Mouse (Mus musculus) neural tube, embryonic 15.5 days (tissue): ENCODE data around the gene Polrmt. TPM values are rescaled to one million over a fixed set of nuclear protein-coding genes. Genes with fewer than 3 reads are reported as not detected.

Experiments
- ATAC-seq: fragments of 200-750 bp; cut with Nextera tagmentation; 2 replicates; pipeline ENCODE4 v1.8.0; 2017; ENCODE audit warnings: mild to moderate bottlenecking, moderate TSS enrichment, moderate library complexity; ENCODE audit not compliant: low FRiP score
- H3K27ac ChIP-seq: fragments of 300-500 bp; sonication (generic); replicated peaks from 2 replicates; pipeline ENCODE4 v1.5.1; 2015; ENCODE audit warnings: mild to moderate bottlenecking, inconsistent platforms
- H3K27me3 ChIP-seq: fragments of 300-500 bp; sonication (generic); replicated peaks from 2 replicates; pipeline ENCODE4 v1.6.1; 2015; ENCODE audit warnings: inconsistent platforms
- H3K36me3 ChIP-seq: fragments of 300-500 bp; sonication (generic); 2 replicates; pipeline ENCODE4 v1.6.1; 2015; ENCODE audit warnings: inconsistent platforms
- H3K4me1 ChIP-seq: fragments of 300-500 bp; sonication (generic); 2 replicates; pipeline ENCODE4 v1.6.1; 2015; ENCODE audit warnings: inconsistent platforms
- H3K4me2 ChIP-seq: fragments of 300-500 bp; sonication (generic); 2 replicates; pipeline ENCODE4 v1.6.1; 2015; ENCODE audit warnings: inconsistent platforms, mild to moderate bottlenecking, moderate library complexity
- H3K4me3 ChIP-seq: fragments of 300-500 bp; sonication (generic); replicated peaks from 2 replicates; pipeline ENCODE4 v1.5.1; 2015; ENCODE audit warnings: mild to moderate bottlenecking, inconsistent platforms
- H3K9ac ChIP-seq: fragments of 300-500 bp; sonication (generic); replicated peaks from 2 replicates; pipeline ENCODE4 v1.6.1; 2015; ENCODE audit warnings: mild to moderate bottlenecking, inconsistent platforms
- H3K9me3 ChIP-seq: fragments of 300-500 bp; sonication (generic); replicated peaks from 2 replicates; pipeline ENCODE4 v1.6.1; 2016; ENCODE audit warnings: inconsistent platforms
- WGBS: fragments of 180-500 bp; shearing (Covaris S2); methylation state at CpG from one replicate; pipeline ENCODE4 v1.1.7; 2015; ENCODE audit warnings: mixed read lengths; 5-methylcytosine and 5-hydroxymethylcytosine counted together
- polyA plus RNA-seq: library from polyadenylated mRNA; unstranded; fragments of >200 nt; fragmentation: Nextera tagmentation; extraction: Ambion mirVana; gene quantifications from 2 replicates; pipeline ENCODE4 v1.2.1, GENCODE M21; 2015

Gene Polrmt
- polyA plus RNA-seq, 1 experiment from 2014 or later, result 43.4 TPM

- 33% methylated on average over 42 of the region's 52 CpGs for WGBS
- peaks cover 7% of the 10 kb centered on the region; the same call in 1 of the 2 replicates for H3K27me3 ChIP-seq
- H3K27ac ChIP-seq, result no peak overlapping the region
- peaks cover 25% of the 10 kb centered on the region for H3K9me3 ChIP-seq
- 0 out of 2 replicates have a peak overlapping the region, but pooled peaks have one; percentile 0 for H3K4me2 ChIP-seq
- peaks cover 96% of the 10 kb centered on the region for H3K36me3 ChIP-seq
- no peak overlapping the region for H3K9ac ChIP-seq
- H3K4me3 ChIP-seq, result no peak overlapping the region
- no peak for ATAC-seq
- H3K4me1 ChIP-seq, result peaks cover 9% of the 10 kb centered on the region; the same call in 1 of the 2 replicates
These were observed 11.0 kb downstream of the Polrmt start for GRCm38 (mm10) chr10:79735361-79735760.

- 95% methylated on average over 15 of the region's 15 CpGs for WGBS
These were observed 12.5 kb downstream of the Polrmt start for GRCm38 (mm10) chr10:79733847-79734246.

DNA sequence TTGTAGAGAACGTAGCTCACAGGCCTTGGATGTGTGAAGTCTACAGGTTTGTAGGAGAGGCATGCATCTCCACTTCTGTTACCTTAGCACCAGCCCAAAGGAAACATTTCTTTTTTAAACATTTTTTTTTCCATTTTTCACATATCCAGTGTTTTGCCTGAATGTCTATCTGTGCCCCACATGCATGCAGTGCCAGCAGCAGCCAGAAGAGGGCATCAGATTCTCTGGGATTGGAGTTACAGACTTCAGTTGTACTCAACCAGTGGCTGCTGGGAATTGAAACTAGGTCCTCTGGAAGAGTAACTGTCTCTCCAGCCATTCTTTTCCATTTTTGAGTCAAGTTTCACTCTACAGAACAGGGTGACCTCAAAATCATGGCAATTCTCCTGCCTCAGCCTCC is 13.9 kb downstream of the Polrmt start:
- ATAC-seq, result no peak
- 94% methylated on average over 1 of the region's 1 CpGs for WGBS
- H3K9ac ChIP-seq, result no peak overlapping the region
- H3K36me3 ChIP-seq, result peaks cover 71% of the 10 kb centered on the region
- H3K9me3 ChIP-seq, result no peaks in the 10 kb centered on the region
- H3K27ac ChIP-seq, result no peak overlapping the region
- H3K4me2 ChIP-seq, result no peak overlapping the region
- no peak overlapping the region for H3K4me3 ChIP-seq
- peaks cover 9% of the 10 kb centered on the region; the same call in 1 of the 2 replicates for H3K4me1 ChIP-seq
- H3K27me3 ChIP-seq, result peaks cover 7% of the 10 kb centered on the region; the same call in 1 of the 2 replicates

More at GRCm38 (mm10) chr10:79733847-79734246, 12.5 kb downstream of the Polrmt start:
- no peak overlapping the region for H3K4me3 ChIP-seq
- H3K9me3 ChIP-seq, result peaks cover 11% of the 10 kb centered on the region; the same call in 1 of the 2 replicates
- H3K27me3 ChIP-seq, result peaks cover 7% of the 10 kb centered on the region; the same call in 1 of the 2 replicates
- H3K27ac ChIP-seq, result no peak overlapping the region
- H3K9ac ChIP-seq, result no peak overlapping the region
- peaks cover 83% of the 10 kb centered on the region for H3K36me3 ChIP-seq
- no peak for ATAC-seq
- no peak overlapping the region for H3K4me2 ChIP-seq
- H3K4me1 ChIP-seq, result peaks cover 9% of the 10 kb centered on the region; the same call in 1 of the 2 replicates

GRCm38 (mm10) chr10:79729357-79729965 is 16.9 kb downstream of the Polrmt start:
- 75% methylated on average over 13 of the region's 13 CpGs for WGBS
- ATAC-seq, result no peak
- Histone ChIP-seq H3K4me2 (no peak overlapping the region), H3K27me3 (no peaks in the 10 kb centered on the region; the same call in 1 of the 2 replicates), H3K9ac (no peak overlapping the region), H3K27ac (no peak overlapping the region), H3K9me3 (no peaks in the 10 kb centered on the region), H3K4me1 (no peaks in the 10 kb centered on the region), H3K4me3 (no peak overlapping the region), H3K36me3 (peaks cover 49% of the 10 kb centered on the region)

DNA sequence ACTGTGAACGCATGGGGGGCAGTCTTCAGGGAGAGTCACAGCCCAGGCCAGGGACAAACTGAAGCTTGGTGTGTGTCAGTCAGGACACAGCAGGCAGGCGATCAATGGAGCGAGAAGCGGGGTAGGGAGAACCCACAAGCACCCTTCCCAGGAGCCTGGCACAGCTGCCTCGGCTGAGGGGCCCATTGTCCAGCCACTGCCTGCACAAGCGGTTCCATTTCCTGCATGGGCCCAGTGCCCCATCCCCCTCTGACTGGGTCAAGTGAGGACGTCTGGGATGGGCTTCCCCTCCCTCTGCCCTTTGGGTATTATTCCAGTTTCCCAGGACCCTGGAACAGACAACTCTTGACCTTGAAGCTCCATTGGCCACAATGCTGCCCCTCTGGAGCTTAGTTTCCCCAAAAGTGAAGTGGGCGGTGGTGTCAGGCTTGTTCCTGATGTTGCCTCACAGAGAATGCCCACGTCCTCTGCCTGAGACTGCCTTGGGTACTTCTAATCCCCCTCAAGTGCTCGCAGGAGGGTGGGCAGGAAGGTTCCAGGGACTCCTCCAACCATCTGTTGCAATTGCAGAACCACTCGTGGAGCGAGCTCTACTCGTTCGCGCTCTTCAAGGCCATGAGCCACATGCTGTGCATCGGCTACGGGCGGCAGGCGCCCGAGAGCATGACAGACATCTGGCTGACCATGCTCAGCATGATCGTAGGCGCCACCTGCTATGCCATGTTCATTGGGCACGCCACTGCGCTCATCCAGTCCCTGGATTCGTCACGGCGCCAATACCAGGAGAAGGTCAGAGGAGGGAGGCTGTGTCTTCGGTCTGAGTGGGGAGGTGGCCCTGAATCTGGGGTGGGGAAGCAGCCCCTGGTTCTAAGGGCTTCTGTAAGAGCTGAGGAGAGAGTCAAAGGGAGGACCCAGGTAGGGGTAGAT is 17.8 kb downstream of the Polrmt start:
- Histone ChIP-seq H3K9me3 (no peaks in the 10 kb centered on the region), H3K4me2 (no peak overlapping the region), H3K27me3 (no peaks in the 10 kb centered on the region; the same call in 1 of the 2 replicates), H3K27ac (no peak overlapping the region), H3K4me3 (no peak overlapping the region), H3K4me1 (no peaks in the 10 kb centered on the region), H3K36me3 (peaks cover 41% of the 10 kb centered on the region), H3K9ac (no peak overlapping the region)
- no peak for ATAC-seq
- 75% methylated on average over 28 of the region's 28 CpGs for WGBS

DNA sequence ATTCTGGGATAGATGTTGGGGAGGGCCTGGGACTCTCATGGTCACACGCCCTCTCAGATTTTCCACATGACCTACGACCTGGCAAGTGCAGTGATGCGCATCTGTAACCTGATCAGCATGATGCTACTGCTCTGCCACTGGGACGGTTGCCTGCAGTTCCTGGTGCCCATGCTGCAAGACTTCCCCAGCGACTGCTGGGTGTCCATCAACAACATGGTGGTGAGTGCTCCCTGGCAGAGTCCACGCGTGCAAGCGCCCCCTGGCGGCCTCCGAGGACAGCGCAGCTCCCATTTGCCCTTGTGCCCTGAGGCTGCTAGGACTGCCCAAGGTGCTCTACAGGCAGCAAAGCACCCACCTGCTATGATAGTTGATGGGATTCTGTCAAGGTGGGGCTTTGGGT is 20.3 kb downstream of the Polrmt start:
- Histone ChIP-seq H3K4me1 (no peaks in the 10 kb centered on the region), H3K9me3 (no peaks in the 10 kb centered on the region), H3K9ac (no peak overlapping the region), H3K36me3 (peaks cover 18% of the 10 kb centered on the region), H3K27ac (no peak overlapping the region), H3K27me3 (no peaks in the 10 kb centered on the region; the same call in 1 of the 2 replicates), H3K4me2 (no peak overlapping the region), H3K4me3 (no peak overlapping the region)
- WGBS, result 46% methylated on average over 11 of the region's 11 CpGs
- no peak for ATAC-seq

DNA sequence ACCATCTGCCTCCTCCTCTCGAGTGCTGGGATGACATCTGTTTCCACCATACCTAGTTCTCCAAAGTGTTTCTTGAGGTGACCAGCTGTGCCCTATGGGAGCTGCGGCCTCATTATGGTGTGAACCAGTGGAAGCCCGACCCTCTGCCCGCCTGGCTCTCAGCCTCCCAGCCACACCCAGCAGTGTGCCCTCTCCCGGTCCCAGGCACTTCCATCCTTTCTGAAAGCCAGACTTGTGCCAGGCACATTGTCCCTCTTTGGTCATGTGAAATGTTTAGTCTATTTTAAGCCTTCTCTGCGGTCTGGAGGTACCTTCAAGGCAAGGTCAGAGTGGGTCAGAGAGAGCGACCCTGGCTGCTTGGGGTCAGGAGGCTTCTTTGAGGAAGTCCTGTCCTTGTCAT is 22.7 kb downstream of the Polrmt start:
- Histone ChIP-seq H3K4me2 (no peak overlapping the region), H3K36me3 (peaks cover 10% of the 10 kb centered on the region), H3K27ac (no peak overlapping the region), H3K4me3 (no peak overlapping the region), H3K9ac (no peak overlapping the region), H3K9me3 (no peaks in the 10 kb centered on the region), H3K4me1 (peaks cover 3% of the 10 kb centered on the region; the same call in 1 of the 2 replicates), H3K27me3 (peaks cover 16% of the 10 kb centered on the region)
- ATAC-seq, result no peak
- 87% methylated on average over 7 of the region's 7 CpGs for WGBS

DNA sequence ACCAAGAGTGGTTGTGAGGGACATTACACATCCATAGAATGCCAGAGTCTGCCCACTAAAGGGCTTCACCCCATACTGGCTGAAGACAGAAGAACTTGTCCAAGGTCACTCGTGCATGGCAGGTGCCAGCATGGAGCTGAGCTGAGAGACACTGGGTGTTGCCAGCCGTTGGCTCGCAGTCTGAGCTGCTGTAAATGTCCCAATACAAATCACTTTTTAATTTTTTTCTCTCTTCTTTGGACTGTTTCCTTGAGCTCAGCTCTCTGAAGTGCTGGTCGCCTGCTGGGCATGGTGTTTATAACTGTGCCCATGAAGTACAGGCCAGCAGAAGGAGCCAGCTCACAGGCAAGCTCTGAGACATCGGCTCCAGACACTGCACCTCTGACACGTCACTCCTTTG is 23.3 kb downstream of the Polrmt start:
- H3K4me1 ChIP-seq, result peaks cover 9% of the 10 kb centered on the region
- H3K4me3 ChIP-seq, result no peak overlapping the region
- H3K36me3 ChIP-seq, result peaks cover 10% of the 10 kb centered on the region
- no peak overlapping the region for H3K27ac ChIP-seq
- no peaks in the 10 kb centered on the region for H3K9me3 ChIP-seq
- H3K9ac ChIP-seq, result no peak overlapping the region
- 58% methylated on average over 6 of the region's 6 CpGs for WGBS
- no peak overlapping the region for H3K4me2 ChIP-seq
- H3K27me3 ChIP-seq, result peaks cover 22% of the 10 kb centered on the region
- ATAC-seq, result no peak

DNA sequence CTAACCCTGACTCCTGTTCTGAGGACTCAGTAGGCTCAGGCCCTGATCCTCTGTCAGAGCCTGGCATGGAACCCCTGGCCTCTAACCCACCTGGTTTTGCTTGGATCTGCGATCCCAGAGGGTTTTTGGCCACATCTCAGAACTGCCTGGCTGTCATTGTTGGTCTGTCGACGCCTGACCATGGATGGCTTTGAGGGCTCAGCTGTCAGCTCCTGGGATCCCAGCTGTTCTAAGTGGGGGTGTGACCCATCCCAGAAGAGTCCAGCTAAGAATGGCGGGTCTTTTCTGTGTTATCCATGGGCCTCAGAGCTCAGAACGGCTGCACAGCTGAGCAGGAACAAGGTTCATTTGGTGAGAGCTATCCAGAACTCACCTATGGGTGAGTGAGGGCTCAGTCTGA is 25.3 kb downstream of the Polrmt start:
- no peak overlapping the region for H3K9ac ChIP-seq
- no peak overlapping the region for H3K4me2 ChIP-seq
- H3K4me3 ChIP-seq, result no peak overlapping the region
- H3K27me3 ChIP-seq, result peaks cover 37% of the 10 kb centered on the region
- no peak for ATAC-seq
- H3K36me3 ChIP-seq, result peaks cover 2% of the 10 kb centered on the region
- peaks cover 27% of the 10 kb centered on the region for H3K4me1 ChIP-seq
- H3K9me3 ChIP-seq, result no peaks in the 10 kb centered on the region
- WGBS, result 68% methylated on average over 5 of the region's 5 CpGs
- H3K27ac ChIP-seq, result no peak overlapping the region

GRCm38 (mm10) chr10:79717640-79718357 is 28.6 kb downstream of the Polrmt start:
- no peaks in the 10 kb centered on the region for H3K9me3 ChIP-seq
- H3K27me3 ChIP-seq, result peaks cover 51% of the 10 kb centered on the region
- ATAC-seq, result 0 out of 2 replicates have a peak, but pooled peaks have one; percentile 6
- H3K9ac ChIP-seq, result peak overlapping the region; percentile 75
- H3K4me2 ChIP-seq, result peak overlapping the region; percentile 87
- H3K36me3 ChIP-seq, result 0 out of 2 replicates have a peak, but pooled peaks cover 3% of the 10 kb centered on the region
- H3K4me1 ChIP-seq, result peaks cover 31% of the 10 kb centered on the region
- H3K4me3 ChIP-seq, result peak overlapping the region; percentile 78
- H3K27ac ChIP-seq, result 0 out of 2 replicates have a peak overlapping the region, but pooled peaks have one; percentile 78
- 2% methylated on average over 43 of the region's 43 CpGs for WGBS

DNA sequence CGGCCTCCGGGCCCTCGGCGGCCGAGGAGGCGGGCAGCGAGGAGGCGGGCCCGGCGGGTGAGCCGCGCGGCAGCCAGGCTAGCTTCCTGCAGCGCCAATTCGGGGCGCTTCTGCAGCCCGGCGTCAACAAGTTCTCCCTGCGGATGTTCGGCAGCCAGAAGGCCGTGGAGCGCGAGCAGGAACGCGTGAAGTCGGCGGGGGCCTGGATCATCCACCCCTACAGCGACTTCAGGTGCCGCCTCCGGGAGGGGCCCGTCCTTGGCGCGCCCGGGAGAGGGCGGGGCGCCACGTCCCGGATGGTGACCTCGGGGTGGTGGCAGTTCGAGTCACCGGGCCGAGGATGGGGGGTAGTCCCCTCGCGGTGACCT is 29.4 kb downstream of the Polrmt start:
- H3K4me1 ChIP-seq, result peaks cover 31% of the 10 kb centered on the region
- peak overlapping the region; percentile 87 for H3K4me2 ChIP-seq
- peak overlapping the region; percentile 78 for H3K27ac ChIP-seq
- WGBS, result under 1% methylated on average over 44 of the region's 44 CpGs
- H3K27me3 ChIP-seq, result peaks cover 51% of the 10 kb centered on the region
- H3K9me3 ChIP-seq, result no peaks in the 10 kb centered on the region
- H3K36me3 ChIP-seq, result peaks cover 5% of the 10 kb centered on the region
- ATAC-seq, result peak; percentile 34; the same call in 1 of the 2 replicates
- peak overlapping the region; percentile 75 for H3K9ac ChIP-seq
- peak overlapping the region; percentile 78 for H3K4me3 ChIP-seq
